ENCODE assay signal across 1 mouse cellular context in the genomic region with DNA sequence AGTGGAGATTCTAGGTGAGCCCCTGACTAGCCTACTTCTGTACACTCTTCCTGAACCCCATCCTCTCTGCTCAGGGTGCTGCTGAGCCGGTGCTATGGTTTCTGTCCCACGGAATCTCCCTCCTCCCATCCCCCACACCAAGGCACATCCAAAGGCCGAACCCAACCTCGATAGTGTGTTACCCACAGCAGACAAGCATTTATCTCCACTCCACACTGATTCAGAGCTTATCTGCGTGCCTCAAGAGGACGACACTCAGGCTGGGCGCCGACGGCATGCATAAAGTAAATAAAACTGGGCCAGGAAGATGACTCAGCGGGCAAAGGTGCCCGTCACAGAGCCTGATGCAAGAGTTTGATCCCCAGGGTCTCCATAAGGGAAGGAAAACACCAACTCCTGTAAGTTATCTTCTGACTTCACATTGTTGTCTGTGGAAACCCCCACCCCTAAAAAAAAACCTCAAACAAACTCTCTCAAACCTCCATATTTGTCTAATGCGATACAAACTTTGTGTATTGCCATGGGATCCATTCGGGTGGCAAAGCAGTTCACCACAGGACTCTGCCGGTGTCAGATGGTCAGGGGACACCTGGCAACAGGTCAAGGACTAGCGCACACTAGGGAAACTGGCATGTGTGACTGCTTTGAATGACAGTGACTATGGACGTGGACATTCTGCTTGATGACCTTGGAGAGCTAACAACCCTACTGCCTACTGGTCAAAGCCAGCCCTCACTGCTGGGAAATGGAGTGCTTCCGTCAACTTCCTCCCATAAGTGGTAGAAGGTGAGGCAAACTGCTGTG.
TF ChIP-seq lines count a peak whose summit lies in the region.

No protein-coding gene starts in this region.

TF ChIP-seq in MEL, 35 proteins besides CTCF, POLR2A, EP300 and RAD21 (continued from another document):
- TF ChIP-seq CHD1 (IDR thresholded peaks at IDR 0.05; ENCODE audit: low read depth, low read length) = no peak
- TF ChIP-seq MXI1 (IDR thresholded peaks at IDR 0.05; ENCODE audit: low read depth, low read length) = peak; percentile 81
- 0 out of 2 replicates have a peak, but pooled peaks have one; percentile 41 for TF ChIP-seq GABPA (IDR thresholded peaks at IDR 0.05; ENCODE audit: low read depth, low read length)
- no peak for TF ChIP-seq NELFE (IDR thresholded peaks at IDR 0.05; ENCODE audit: low read depth, low read length)
- peak; percentile 88; the same call in 1 of the 2 replicates for TF ChIP-seq MAFK (IDR thresholded peaks at IDR 0.05; ENCODE audit: borderline replicate concordance, low read depth, low read length)
- TF ChIP-seq CHD2 (IDR thresholded peaks at IDR 0.05; ENCODE audit: low read length) = peak; percentile 76
- TF ChIP-seq GATA1 (IDR thresholded peaks at IDR 0.05; ENCODE audit: low read depth, low read length) = peak; percentile 96
- TF ChIP-seq USF1 (IDR thresholded peaks at IDR 0.05; ENCODE audit: low read depth, low read length) = no peak
- TF ChIP-seq ELF1 (IDR thresholded peaks at IDR 0.05; ENCODE audit: low read depth, low read length) = no peak
- TF ChIP-seq ZKSCAN1 (IDR thresholded peaks at IDR 0.05; ENCODE audit: low read depth, low read length) = no peak
- TF ChIP-seq JUND (IDR thresholded peaks at IDR 0.05; ENCODE audit: low read depth, low read length) = no peak
- peak; percentile 71; the same call in 1 of the 2 replicates for TF ChIP-seq BHLHE40 (IDR thresholded peaks at IDR 0.05; ENCODE audit: borderline replicate concordance, low read depth, low read length)
- no peak for TF ChIP-seq MAZ (IDR thresholded peaks at IDR 0.05; ENCODE audit: low read depth, low read length)
- TF ChIP-seq POLR2AphosphoS2 (IDR thresholded peaks at IDR 0.05; ENCODE audit: low read length) = 0 out of 2 replicates have a peak, but pooled peaks have one; percentile 43
- peak; percentile 98 for TF ChIP-seq RCOR1 (IDR thresholded peaks at IDR 0.05; ENCODE audit: low read depth, low read length)
- TF ChIP-seq SMC3 (IDR thresholded peaks at IDR 0.05; ENCODE audit: low read depth, low read length) = no peak
